Mouse (Mus musculus) skeletal muscle tissue, adult 2 months (tissue): Measurements from ENCODE around the gene Cspg4.
"Not testable (repeated sequence)": the region's sequence is repeated elsewhere in the genome, so short reads cannot be mapped to it uniquely, and the experiment has no call there.

Experiments used
- DNase-seq: peaks from one replicate; pipeline ENCODE4 v3.0.0-alpha.2; 2012; ENCODE audit warnings: low read depth, low spot score

Gene Cspg4

GRCm38 (mm10) chr9:56891517-56892011 is 26.7 kb downstream of the Cspg4 start:
- peak; percentile 76 for DNase-seq

- no peak for DNase-seq
These were observed 27.3 kb downstream of the Cspg4 start for GRCm38 (mm10) chr9:56892111-56892510.

GRCm38 (mm10) chr9:56893313-56893712 is 28.5 kb downstream of the Cspg4 start:
- DNase-seq: no peak

GRCm38 (mm10) chr9:56894006-56894405 is 29.2 kb downstream of the Cspg4 start:
- DNase-seq: no peak

GRCm38 (mm10) chr9:56896779-56897178 is 31.9 kb downstream of the Cspg4 start:
- DNase-seq: no peak

- no peak for DNase-seq
These were observed 34.6 kb downstream of the Cspg4 start for GRCm38 (mm10) chr9:56899409-56899808.

GRCm38 (mm10) chr9:56900060-56900459 is 35.2 kb downstream of the Cspg4 start:
- DNase-seq: no peak

- no peak for DNase-seq
These were observed 35.7 kb downstream of the Cspg4 start for GRCm38 (mm10) chr9:56900571-56900970.

- DNase-seq: no peak
These were observed 36.4 kb downstream of the Cspg4 start for GRCm38 (mm10) chr9:56901187-56901586.

GRCm38 (mm10) chr9:56903662-56904061 is 38.8 kb downstream of the Cspg4 start:
- DNase-seq: no peak

- no peak for DNase-seq
These were observed 42.7 kb downstream of the Cspg4 start for GRCm38 (mm10) chr9:56907549-56907948.

- DNase-seq: not testable (repeated sequence)
These were observed 45.2 kb downstream of the Cspg4 start for GRCm38 (mm10) chr9:56909991-56910390.

- no peak for DNase-seq
These were observed 46.2 kb downstream of the Cspg4 start for GRCm38 (mm10) chr9:56911017-56911416.

GRCm38 (mm10) chr9:56913991-56914390 is 49.2 kb downstream of the Cspg4 start:
- no peak for DNase-seq

- no peak for DNase-seq
These were observed 50.3 kb downstream of the Cspg4 start for GRCm38 (mm10) chr9:56915116-56915515.

- no peak for DNase-seq
These were observed 51.0 kb downstream of the Cspg4 start for GRCm38 (mm10) chr9:56915695-56916410.

- no peak for DNase-seq
These were observed 52.3 kb downstream of the Cspg4 start for GRCm38 (mm10) chr9:56917131-56917530.

- no peak for DNase-seq
These were observed 53.6 kb downstream of the Cspg4 start for GRCm38 (mm10) chr9:56918466-56918865.

- no peak for DNase-seq
These were observed 57.9 kb downstream of the Cspg4 start for GRCm38 (mm10) chr9:56922746-56923145.

GRCm38 (mm10) chr9:56923841-56924650 is 59.2 kb downstream of the Cspg4 start:
- DNase-seq: no peak

- peak; percentile 91 for DNase-seq
These were observed 59.8 kb downstream of the Cspg4 start for GRCm38 (mm10) chr9:56924651-56925027.

GRCm38 (mm10) chr9:56925291-56926024 is 60.6 kb downstream of the Cspg4 start:
- DNase-seq: no peak
